Mouse (Mus musculus) urinary bladder, postnatal 10 days (tissue): ENCODE data around the gene Mad1l1.

ENCODE experiments used
- DNase-seq: peaks from one replicate; pipeline ENCODE4 v3.0.0; 2022; ENCODE audit warnings: low spot score

The Mad1l1 gene

GRCm38 (mm10) chr5:140087242-140087641 lies 234.1 kb downstream of the Mad1l1 start:
- DNase-seq, result no peak

GRCm38 (mm10) chr5:140084341-140084740 lies 237.0 kb downstream of the Mad1l1 start:
- no peak for DNase-seq

- DNase-seq, result no peak
Observed at GRCm38 (mm10) chr5:140083911-140084310, 237.4 kb downstream of the Mad1l1 start.

- no peak for DNase-seq
Observed at GRCm38 (mm10) chr5:140082204-140082812, 239.0 kb downstream of the Mad1l1 start.

GRCm38 (mm10) chr5:140081084-140081483 lies 240.3 kb downstream of the Mad1l1 start:
- no peak for DNase-seq

GRCm38 (mm10) chr5:140079511-140079910 lies 241.8 kb downstream of the Mad1l1 start:
- DNase-seq, result no peak

- DNase-seq, result no peak
Observed at GRCm38 (mm10) chr5:140078406-140078805, 242.9 kb downstream of the Mad1l1 start.

- DNase-seq, result no peak
Observed at GRCm38 (mm10) chr5:140076438-140076837, 244.9 kb downstream of the Mad1l1 start.

GRCm38 (mm10) chr5:140073671-140074116 lies 247.7 kb downstream of the Mad1l1 start:
- DNase-seq, result no peak

GRCm38 (mm10) chr5:140073148-140073670 lies 248.1 kb downstream of the Mad1l1 start:
- no peak for DNase-seq

- no peak for DNase-seq
Observed at GRCm38 (mm10) chr5:140068506-140068905, 252.8 kb downstream of the Mad1l1 start.

- no peak for DNase-seq
Observed at GRCm38 (mm10) chr5:140068051-140068450, 253.3 kb downstream of the Mad1l1 start.

- DNase-seq, result no peak
Observed at GRCm38 (mm10) chr5:140066769-140067168, 254.6 kb downstream of the Mad1l1 start.

GRCm38 (mm10) chr5:140066281-140066680 lies 255.1 kb downstream of the Mad1l1 start:
- no peak for DNase-seq

- no peak for DNase-seq
Observed at GRCm38 (mm10) chr5:140065281-140065945, 255.9 kb downstream of the Mad1l1 start.

GRCm38 (mm10) chr5:140064521-140064920 lies 256.8 kb downstream of the Mad1l1 start:
- no peak for DNase-seq

GRCm38 (mm10) chr5:140062828-140063227 lies 258.5 kb downstream of the Mad1l1 start:
- DNase-seq, result no peak

- DNase-seq, result no peak
Observed at GRCm38 (mm10) chr5:140062316-140062715, 259.0 kb downstream of the Mad1l1 start.

GRCm38 (mm10) chr5:140061296-140061879 lies 260.0 kb downstream of the Mad1l1 start:
- DNase-seq, result no peak

- no peak for DNase-seq
Observed at GRCm38 (mm10) chr5:140056291-140056690, 265.1 kb downstream of the Mad1l1 start.

GRCm38 (mm10) chr5:140055431-140055830 lies 265.9 kb downstream of the Mad1l1 start:
- no peak for DNase-seq

- DNase-seq, result no peak
Observed at GRCm38 (mm10) chr5:140053626-140054025, 267.7 kb downstream of the Mad1l1 start.

- DNase-seq, result no peak
Observed at GRCm38 (mm10) chr5:140052405-140052804, 268.9 kb downstream of the Mad1l1 start.
